Mouse (Mus musculus) frontal cortex, postnatal 14 days (tissue): ENCODE results near the gene Hist1h2bh.
A peak's percentile ranks its signal among the peaks of the same experiment; 100 is the strongest.
"Not testable (repeated sequence)": the region's sequence is repeated elsewhere in the genome, so short reads cannot be mapped to it uniquely, and the experiment has no call there.

Experiments used
- DNase-seq, 2 experiments: peaks; one replicate each; pipeline ENCODE4 v3.0.0; 2022; ENCODE audit warnings: low spot score in 2 of 2

Hist1h2bh gene

GRCm38 (mm10) chr13:23573898-23574524, 30.8 kb upstream of the Hist1h2bh start, which contains the start of the genes Hist1h2bf and Hist1h2ad:
Hist1h2bf (minus strand) TSS chr13:23574196.
Hist1h2ad (plus strand) TSS chr13:23574381.
- DNase-seq = peak; percentile 91 to 96

- not testable (repeated sequence) for DNase-seq
Observed at GRCm38 (mm10) chr13:23573034-23573897, 30.1 kb upstream of the Hist1h2bh start.

- DNase-seq = no peak
Observed at GRCm38 (mm10) chr13:23572218-23573033, 29.2 kb upstream of the Hist1h2bh start.

- not testable (repeated sequence) for DNase-seq
Observed at GRCm38 (mm10) chr13:23571504-23572217, 28.5 kb upstream of the Hist1h2bh start.

- peak; percentile 64 to 67 for DNase-seq
Observed at GRCm38 (mm10) chr13:23571022-23571503, 27.9 kb upstream of the Hist1h2bh start, which contains the start of the genes Hist1h2ae and Hist1h2bg. Hist1h2ae (minus strand) TSS chr13:23571220. Hist1h2bg (plus strand) TSS chr13:23571396.

GRCm38 (mm10) chr13:23570261-23571021, 27.2 kb upstream of the Hist1h2bh start:
- DNase-seq = not testable (repeated sequence)

GRCm38 (mm10) chr13:23564482-23564881, 21.3 kb upstream of the Hist1h2bh start:
- DNase-seq = no peak

GRCm38 (mm10) chr13:23562699-23563462, 19.7 kb upstream of the Hist1h2bh start:
- DNase-seq = no peak

- peak; percentile 95 for DNase-seq
Observed at GRCm38 (mm10) chr13:23561883-23562659, 18.9 kb upstream of the Hist1h2bh start, which contains the start of gene Hist1h3e. Hist1h3e (minus strand) TSS chr13:23562369.

- not testable (repeated sequence) for DNase-seq
Observed at GRCm38 (mm10) chr13:23561531-23561882, 18.3 kb upstream of the Hist1h2bh start.

GRCm38 (mm10) chr13:23560699-23561098, 17.5 kb upstream of the Hist1h2bh start:
- not testable (repeated sequence) for DNase-seq

- no peak for DNase-seq
Observed at GRCm38 (mm10) chr13:23556906-23557305, 13.7 kb upstream of the Hist1h2bh start.

GRCm38 (mm10) chr13:23555839-23556416, 12.7 kb upstream of the Hist1h2bh start:
- DNase-seq = peak; percentile 35 to 40

GRCm38 (mm10) chr13:23554925-23555838, 12.0 kb upstream of the Hist1h2bh start:
- DNase-seq = peak; percentile 71 to 72

- no peak for DNase-seq
Observed at GRCm38 (mm10) chr13:23554393-23554792, 11.2 kb upstream of the Hist1h2bh start.

- no peak for DNase-seq
Observed at GRCm38 (mm10) chr13:23552962-23553361, 9.8 kb upstream of the Hist1h2bh start, which contains the start of gene Hist1h1d. Hist1h1d (plus strand) TSS chr13:23553262.
